Mouse (Mus musculus) testis, adult 2 months (tissue): Measurements from ENCODE around the gene Ncbp1.

Experiments used
- CTCF ChIP-seq: fragments of 200-500 bp; IDR thresholded peaks from 2 replicates; pipeline ENCODE4 v1.5.1; 2012; ENCODE audit warnings: low read depth, mild to moderate bottlenecking, inconsistent platforms, low read length, moderate library complexity; ENCODE audit not compliant: control insufficient read depth, insufficient read depth, insufficient replicate concordance
- POLR2A ChIP-seq: fragments of 200-500 bp; IDR thresholded peaks from 2 replicates; pipeline ENCODE4 v1.6.1; 2012; ENCODE audit warnings: low read depth, mild to moderate bottlenecking, inconsistent platforms, low read length, moderate library complexity; ENCODE audit not compliant: control insufficient read depth

GRCm38 (mm10) chr4:46096546-46096945 lies 41.9 kb upstream of the Ncbp1 start:
- no peak for TF ChIP-seq POLR2A
- TF ChIP-seq CTCF = no peak
